Mouse (Mus musculus): ENCODE data around the gene Pogk.

Pogk gene

DNA sequence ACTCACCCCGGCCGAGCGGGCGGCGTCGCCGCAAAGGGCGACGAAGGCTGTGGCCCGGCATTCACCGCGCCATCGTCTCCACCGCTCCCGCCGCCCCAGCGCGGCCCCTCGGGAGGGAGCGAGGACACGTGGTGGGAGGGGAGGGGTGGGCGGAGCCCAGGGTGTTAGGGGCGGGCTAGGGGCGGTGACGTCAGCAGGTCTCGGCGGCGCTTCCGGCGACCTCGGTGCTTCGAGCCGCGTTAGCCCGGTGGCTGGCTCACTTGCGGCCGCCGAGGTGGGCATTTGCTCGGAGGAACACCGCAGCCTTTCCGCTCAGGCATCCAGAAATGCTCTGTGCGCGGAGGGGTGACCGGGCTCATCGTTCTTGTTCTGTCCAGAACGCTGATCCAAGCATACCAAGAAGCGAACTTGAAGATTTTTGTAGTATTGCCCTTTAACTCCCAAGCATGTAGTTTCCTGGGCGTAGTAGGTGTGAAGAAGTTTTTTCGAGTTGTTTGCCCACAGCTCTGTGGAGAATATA lies at the start of gene Pogk:
Gene Pogk (minus strand): TSS at position 163 of the 520 bp plus-strand sequence.
- peak; percentile 95 for DNase-seq (ENCODE audit: low read depth, low spot score)

DNA sequence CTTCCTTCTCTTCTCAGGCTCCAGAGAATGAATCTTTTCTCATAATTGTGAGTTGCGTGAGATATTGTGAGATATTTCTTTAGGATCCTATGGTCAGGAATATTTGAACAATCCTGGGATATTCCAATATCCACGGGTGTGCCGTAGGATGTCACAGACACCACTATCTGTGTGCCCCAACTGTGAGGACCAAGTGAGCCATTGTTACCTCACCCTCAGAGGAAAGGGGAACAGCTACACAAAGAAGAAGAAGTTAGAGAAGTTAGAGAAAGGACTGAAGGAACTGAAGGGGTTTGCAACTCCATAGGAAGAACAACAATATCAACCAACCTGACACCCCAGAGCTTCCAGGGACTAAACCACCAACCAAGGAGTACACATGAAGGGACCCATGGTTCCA lies 32.3 kb upstream of the Pogk start:
- DNase-seq (ENCODE audit: low read depth, low spot score): no peak

DNA sequence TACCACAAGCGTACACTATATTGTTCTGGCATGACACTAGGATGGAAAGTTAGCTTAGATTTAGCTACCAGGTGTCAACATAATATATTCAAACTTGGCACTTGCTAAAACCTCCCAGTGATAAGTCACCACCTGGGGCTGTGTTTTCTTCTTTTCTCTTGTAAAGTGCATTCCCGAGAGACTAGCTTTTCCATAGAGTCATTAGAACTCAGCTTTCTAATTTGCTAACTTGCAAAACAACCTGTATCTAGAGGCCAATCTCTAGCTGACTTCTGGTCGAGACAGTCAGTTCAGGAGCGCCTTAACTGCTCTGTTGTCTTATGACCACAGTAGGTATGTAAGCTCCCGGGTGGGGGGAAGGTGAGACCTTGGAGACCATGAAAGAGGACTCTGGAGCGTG lies 29.8 kb upstream of the Pogk start:
- DNase-seq (ENCODE audit: low read depth, low spot score): no peak

DNA sequence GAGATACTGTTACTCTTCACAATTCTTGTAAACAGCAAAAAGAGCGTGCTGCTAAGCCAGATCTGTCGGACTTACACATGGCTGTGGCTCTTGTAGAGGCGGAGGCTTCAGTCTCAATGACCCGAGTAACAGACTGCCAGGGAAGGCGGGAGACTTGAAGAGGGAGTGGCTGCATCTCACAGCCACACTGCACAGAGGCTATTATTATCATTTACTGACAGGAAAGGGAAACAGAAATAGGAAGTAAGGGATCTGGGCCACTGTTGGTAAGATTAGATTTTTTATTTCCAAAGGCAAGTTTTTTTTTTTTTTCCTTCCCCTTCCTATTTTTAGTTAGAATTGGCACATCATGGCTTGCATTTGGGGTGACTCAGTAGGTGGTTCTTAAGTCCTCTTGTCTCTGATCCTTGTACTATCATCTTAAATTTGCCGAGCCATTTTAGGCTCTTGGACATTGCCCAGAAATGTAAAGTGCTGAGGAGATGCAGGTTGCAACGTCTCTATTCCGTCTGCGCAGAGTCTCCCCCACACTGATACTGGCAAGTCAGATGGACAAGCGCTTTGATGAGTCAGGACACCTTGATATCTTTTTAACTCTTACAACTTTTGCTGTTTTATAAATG lies 20.3 kb upstream of the Pogk start:
- DNase-seq (ENCODE audit: low read depth, low spot score): peak; percentile 74

DNA sequence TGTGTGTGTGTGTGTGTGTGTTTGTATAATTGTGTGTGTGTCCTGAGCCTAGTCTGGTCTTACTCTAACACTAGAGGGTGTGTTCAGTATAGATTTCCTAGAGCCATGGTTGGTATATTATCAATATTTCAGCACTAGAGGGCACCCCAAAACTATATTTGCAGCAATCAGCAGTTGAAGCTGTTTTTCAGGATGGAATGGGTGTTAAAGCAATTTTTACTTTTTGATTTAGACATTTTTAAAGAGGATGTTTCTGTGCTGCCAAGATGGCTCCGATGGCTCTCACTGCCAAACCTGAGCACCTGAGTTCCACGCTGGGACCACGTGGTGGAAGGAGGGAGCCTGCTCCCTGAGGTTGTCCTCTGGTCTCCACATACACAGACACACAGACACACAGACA lies 19.4 kb upstream of the Pogk start:
- peak; percentile 75 for DNase-seq (ENCODE audit: low read depth, low spot score)

DNA sequence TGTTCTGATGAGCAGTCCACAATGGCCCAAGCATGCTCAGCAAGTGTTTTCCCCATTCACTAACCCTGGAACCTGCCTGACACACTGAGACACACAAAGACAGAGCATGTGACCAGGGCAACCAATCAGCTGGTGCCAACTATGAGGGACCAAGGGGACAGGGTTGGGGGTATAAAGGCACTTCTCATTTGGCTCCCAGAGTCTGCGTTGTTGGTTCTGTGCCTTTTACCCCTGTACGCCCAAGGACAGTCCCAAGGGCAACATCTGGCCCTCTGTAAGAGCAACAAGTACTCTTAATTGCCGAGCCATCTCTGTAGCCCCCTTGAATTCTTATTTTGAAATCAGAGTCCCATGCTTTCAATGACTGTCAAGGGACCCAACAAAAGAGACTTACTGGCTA lies 2.6 kb upstream of the Pogk start:
- DNase-seq (ENCODE audit: low read depth, low spot score): no peak

DNA sequence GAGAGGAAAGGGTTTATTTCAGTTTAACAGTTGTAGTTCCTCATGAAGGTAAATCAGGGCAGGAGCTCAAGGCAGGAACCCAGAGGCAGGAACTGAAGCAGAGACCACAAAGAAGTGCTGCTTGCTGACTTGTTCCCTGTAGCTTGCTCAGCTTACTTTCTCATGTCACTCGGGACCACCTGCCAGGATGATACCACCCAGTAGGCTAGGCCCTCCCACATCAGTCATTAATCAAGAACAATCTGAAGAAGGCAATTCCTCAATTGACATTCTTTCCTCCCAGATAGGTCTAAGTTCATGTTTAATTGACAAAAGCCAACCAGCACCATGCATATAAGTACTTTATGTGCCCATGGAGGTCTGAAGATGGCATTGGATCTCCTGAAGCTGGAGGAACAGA lies 1.9 kb upstream of the Pogk start:
- no peak for DNase-seq (ENCODE audit: low read depth, low spot score)

- DNase-seq (ENCODE audit: low read depth, low spot score): peak; percentile 47
Observed at GRCm38 (mm10) chr1:166409177-166409700, 424 bp downstream of the Pogk start.

DNA sequence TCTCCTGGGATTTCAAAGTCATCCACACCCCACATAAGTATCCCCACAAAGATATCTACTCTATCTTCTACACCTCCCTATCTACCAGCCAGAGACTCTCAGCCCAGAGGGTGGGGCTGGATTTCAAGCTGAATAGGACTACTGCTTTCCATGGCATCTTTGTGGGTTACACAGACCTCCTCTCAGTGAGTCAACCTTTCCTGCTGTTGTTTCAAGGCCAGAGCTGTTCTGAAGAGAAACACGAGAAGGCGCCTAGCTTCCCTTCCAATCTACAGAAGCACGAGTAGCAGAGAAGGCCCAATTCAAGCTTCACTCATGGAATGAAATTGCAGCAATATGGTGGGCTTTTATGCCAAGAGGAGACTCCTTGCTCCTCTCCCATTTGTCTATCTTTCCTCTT lies 5.8 kb downstream of the Pogk start:
- DNase-seq (ENCODE audit: low read depth, low spot score): peak; percentile 67

- DNase-seq (ENCODE audit: low read depth, low spot score): peak; percentile 68
Observed at GRCm38 (mm10) chr1:166402003-166402402, 7.7 kb downstream of the Pogk start.

DNA sequence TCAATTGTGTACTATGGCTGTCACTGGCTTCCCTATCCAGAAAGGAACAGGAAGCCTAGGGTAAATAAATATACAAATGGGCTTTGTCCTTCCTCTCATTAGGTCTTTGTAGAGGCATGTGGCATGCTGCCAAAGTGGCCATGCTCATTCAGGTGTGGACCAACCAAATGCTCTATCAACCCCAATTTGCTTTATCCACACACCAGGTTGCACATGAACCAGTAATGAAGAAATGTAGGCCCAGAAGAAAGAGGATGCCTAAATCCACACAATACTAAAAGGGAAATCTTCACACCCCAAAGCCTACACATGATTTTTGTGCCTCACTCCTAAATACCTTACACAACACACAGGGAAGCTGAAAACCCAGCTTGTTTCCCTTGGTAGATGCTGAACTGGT lies 8.2 kb downstream of the Pogk start:
- DNase-seq (ENCODE audit: low read depth, low spot score): peak; percentile 86

DNA sequence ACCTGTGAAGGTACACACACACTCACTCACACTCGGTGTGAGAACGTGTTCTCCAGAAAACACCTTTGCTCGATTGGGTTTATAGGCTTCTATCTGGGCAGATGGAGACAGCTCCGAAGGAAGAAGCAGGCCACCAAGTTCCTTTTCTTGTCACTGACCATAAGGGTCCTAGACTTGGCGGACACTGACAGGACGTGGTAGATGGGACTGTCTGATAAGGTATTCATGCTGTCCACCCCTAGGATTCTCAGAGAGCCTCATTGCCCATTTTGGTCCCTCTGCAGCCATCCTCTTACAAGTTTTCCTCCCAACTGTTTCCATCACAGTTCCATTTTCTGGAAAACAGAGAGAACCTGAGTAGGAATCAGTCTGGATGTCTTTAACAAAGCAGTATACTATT lies 13.3 kb downstream of the Pogk start:
- DNase-seq (ENCODE audit: low read depth, low spot score): no peak

DNA sequence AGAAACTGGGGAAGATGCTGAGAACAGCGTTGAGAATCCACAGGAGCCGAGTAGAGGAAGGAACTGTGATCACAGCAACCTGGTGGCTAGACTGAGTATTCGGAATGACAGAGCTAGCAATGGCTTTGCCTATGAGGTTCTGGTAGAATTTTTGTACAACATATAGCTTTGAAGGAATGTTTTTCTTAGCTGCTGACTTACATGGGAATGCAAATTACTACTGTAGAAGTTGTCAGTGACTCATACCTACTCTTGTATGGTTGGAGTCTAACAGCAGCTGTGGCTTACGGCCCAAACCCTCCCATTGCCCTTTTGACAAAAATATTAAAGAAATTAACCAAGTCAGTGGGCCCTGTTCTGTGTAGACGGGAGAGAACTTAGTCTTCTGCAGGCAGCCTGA lies 14.0 kb downstream of the Pogk start:
- peak; percentile 56 for DNase-seq (ENCODE audit: low read depth, low spot score)

- DNase-seq (ENCODE audit: low read depth, low spot score): no peak
Observed at GRCm38 (mm10) chr1:166394770-166395169, 14.9 kb downstream of the Pogk start.

DNA sequence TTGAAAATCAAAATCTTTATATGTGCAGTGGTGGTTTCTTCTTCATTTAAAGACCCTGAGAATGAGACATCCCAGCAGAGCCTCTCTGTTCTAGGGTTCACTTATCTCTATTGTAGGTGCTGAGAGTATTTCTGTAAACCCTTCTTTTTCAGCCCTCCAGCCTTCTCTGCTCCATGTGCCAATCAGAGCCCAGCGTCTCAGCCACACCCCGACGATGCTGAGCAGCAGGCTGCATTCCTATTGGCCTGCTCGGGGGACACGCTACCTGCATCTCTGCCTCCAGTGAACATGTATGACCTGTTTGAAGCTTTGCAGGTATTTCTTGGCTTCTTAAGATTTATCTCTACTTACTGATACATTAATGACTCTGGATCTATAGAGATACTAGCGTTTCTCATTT lies 18.0 kb downstream of the Pogk start:
- DNase-seq (ENCODE audit: low read depth, low spot score): no peak

DNA sequence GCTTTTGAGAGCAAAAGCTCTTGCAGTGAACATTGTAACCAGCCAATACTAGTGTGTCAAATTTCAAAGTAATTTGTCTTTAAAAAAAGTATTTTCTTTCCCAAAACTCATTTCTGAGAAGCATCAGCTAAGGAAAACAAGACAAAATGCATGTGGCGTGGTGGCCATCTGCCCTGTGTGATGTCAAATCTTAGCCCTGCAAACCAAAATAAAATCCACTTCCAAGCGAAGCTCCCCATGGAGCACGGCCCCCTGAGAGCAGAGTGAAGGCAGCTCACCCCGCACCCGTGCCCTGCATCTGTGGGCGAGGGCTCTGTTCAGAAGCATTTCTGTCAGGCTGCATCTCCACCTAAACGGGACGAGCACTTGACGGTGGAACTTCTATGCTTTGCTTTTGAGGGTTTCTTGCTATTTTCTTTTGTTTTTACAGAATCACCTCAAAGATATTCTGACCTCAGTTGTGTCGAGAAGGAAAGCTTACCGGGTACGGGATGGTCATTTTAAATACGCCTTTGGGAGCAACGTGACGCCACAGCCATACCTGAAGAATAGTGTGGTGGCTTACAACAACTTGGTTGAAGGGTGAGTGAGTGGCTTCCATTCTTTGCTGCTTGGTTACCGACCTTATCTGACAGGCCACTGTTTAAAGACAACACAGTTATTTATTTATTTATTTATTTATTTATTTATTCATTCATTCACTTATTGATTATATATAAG lies 20.1 kb downstream of the Pogk start:
- DNase-seq (ENCODE audit: low read depth, low spot score): no peak

DNA sequence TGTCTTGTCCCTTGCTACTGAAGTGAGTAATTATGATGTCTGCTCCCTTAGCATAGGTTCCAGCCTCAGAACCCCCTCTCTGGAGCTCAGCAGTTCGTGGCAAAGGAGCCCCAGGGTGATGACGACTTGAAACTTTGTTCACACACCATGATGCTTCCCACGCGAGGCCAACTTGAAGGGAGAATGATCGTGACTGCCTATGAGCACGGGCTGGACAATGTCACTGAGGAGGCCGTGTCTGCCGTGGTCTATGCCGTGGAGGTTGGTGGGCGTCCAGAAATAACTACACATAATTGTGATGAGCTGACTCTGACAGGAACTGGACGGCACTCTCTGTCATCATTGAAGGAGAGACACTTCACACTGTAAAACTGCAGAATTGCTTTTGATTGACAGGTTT lies 21.2 kb downstream of the Pogk start:
- DNase-seq (ENCODE audit: low read depth, low spot score): no peak

- peak; percentile 77 for DNase-seq (ENCODE audit: low read depth, low spot score)
Observed at GRCm38 (mm10) chr1:166385431-166385830, 24.2 kb downstream of the Pogk start.

- DNase-seq (ENCODE audit: low read depth, low spot score): peak; percentile 78
Observed at GRCm38 (mm10) chr1:166384614-166385013, 25.0 kb downstream of the Pogk start.

GRCm38 (mm10) chr1:166382626-166383025 lies 27.0 kb downstream of the Pogk start:
- no peak for DNase-seq (ENCODE audit: low read depth, low spot score)

GRCm38 (mm10) chr1:166381821-166382220 lies 27.8 kb downstream of the Pogk start:
- DNase-seq (ENCODE audit: low read depth, low spot score): no peak

- no peak for DNase-seq (ENCODE audit: low read depth, low spot score)
Observed at GRCm38 (mm10) chr1:166381336-166381735, 28.3 kb downstream of the Pogk start.

GRCm38 (mm10) chr1:166379630-166380231 lies 29.9 kb downstream of the Pogk start:
- peak; percentile 80 for DNase-seq (ENCODE audit: low read depth, low spot score)

Data from brain, adult 2 months (tissue).